9 mouse cellular contexts compared by ENCODE assay signal in genomic region chr5:107202801-107203559, GRCm38 (mm10).
DNase-seq lines count a peak whose midpoint lies in the region; ATAC-seq and TF ChIP-seq lines count a peak whose summit lies in the region.
"Had no signal": no experiment of that assay in that cellular context is flagged by ENCODE, and none has a peak within 500 bp of the region (broad histone marks: within the 10 kb centered on the region; RNA-seq: fewer than 3 reads in every experiment).

No protein-coding gene starts in this region.

- H3K27me3 ChIP-seq in heart, embryonic 13.5 days (replicated peaks), result no peaks in the 10 kb centered on the region
- H3K27me3 ChIP-seq in heart, postnatal 0 days (ENCODE audit: control insufficient read depth, insufficient read depth, low read length), result no peaks in the 10 kb centered on the region
- no peaks in the 10 kb centered on the region for H3K27me3 ChIP-seq in lung, embryonic 15.5 days
- H3K27me3 ChIP-seq: hindbrain, embryonic 13.5 days had no signal

- no peak overlapping the region for H3K4me3 ChIP-seq in heart, embryonic 13.5 days
- no peak overlapping the region for H3K4me3 ChIP-seq in heart, postnatal 0 days (ENCODE audit: low read depth, low read length)
- H3K4me3 ChIP-seq in lung, embryonic 15.5 days, result no peak overlapping the region
- H3K4me3 ChIP-seq: hindbrain, embryonic 13.5 days had no signal

- peak overlapping the region; percentile 11; the same call in 1 of the 2 replicates for H3K4me2 ChIP-seq in heart, embryonic 13.5 days
- peak overlapping the region; percentile 10; the same call in 1 of the 2 replicates for H3K4me2 ChIP-seq in heart, postnatal 0 days (ENCODE audit: low read depth, low read length)
- H3K4me2 ChIP-seq in lung, embryonic 15.5 days, result peak overlapping the region; percentile 29; the same call in 1 of the 2 replicates
- H3K4me2 ChIP-seq: hindbrain, embryonic 13.5 days had no signal

- intact Hi-C loops in heart, postnatal 36 days (cut with DNase I), result no loop called here

- H3K36me3 ChIP-seq in heart, embryonic 13.5 days, result peaks cover 12% of the 10 kb centered on the region
- no peaks in the 10 kb centered on the region for H3K36me3 ChIP-seq in heart, postnatal 0 days (replicated peaks; ENCODE audit: control insufficient read depth, insufficient read depth, low read length)
- H3K36me3 ChIP-seq in lung, embryonic 15.5 days, result no peaks in the 10 kb centered on the region
- H3K36me3 ChIP-seq: hindbrain, embryonic 13.5 days had no signal

- H3K27ac ChIP-seq in heart, embryonic 13.5 days (replicated peaks), result peak overlapping the region; percentile 62
- peak overlapping the region; percentile 64; the same call in 1 of the 2 replicates for H3K27ac ChIP-seq in heart, postnatal 0 days (ENCODE audit: low read depth)
- H3K27ac ChIP-seq in lung, embryonic 15.5 days, result peak overlapping the region; percentile 92
- H3K27ac ChIP-seq: hindbrain, embryonic 13.5 days had no signal

- no peak overlapping the region for H3K9ac ChIP-seq in heart, embryonic 13.5 days
- no peak overlapping the region for H3K9ac ChIP-seq in heart, postnatal 0 days (replicated peaks; ENCODE audit: low read depth, low read length)
- H3K9ac ChIP-seq in lung, embryonic 15.5 days, result no peak overlapping the region
- H3K9ac ChIP-seq: hindbrain, embryonic 13.5 days had no signal

- TF ChIP-seq EP300 in heart, postnatal 0 days (IDR thresholded peaks at IDR 0.05; ENCODE audit: low read depth), result no peak

- no peaks in the 10 kb centered on the region for H3K9me3 ChIP-seq in heart, embryonic 13.5 days
- H3K9me3 ChIP-seq in heart, postnatal 0 days (replicated peaks; ENCODE audit: control insufficient read depth, low read length), result no peaks in the 10 kb centered on the region
- no peaks in the 10 kb centered on the region for H3K9me3 ChIP-seq in lung, embryonic 15.5 days
- H3K9me3 ChIP-seq: hindbrain, embryonic 13.5 days had no signal

- peaks cover 41% of the 10 kb centered on the region for H3K4me1 ChIP-seq in heart, embryonic 13.5 days
- H3K4me1 ChIP-seq in heart, postnatal 0 days (ENCODE audit: control insufficient read depth, insufficient read depth), result peaks cover 30% of the 10 kb centered on the region
- H3K4me1 ChIP-seq in lung, embryonic 15.5 days, result peaks cover 42% of the 10 kb centered on the region

- no peak for DNase-seq in heart, postnatal 36 days
- DNase-seq in Muller cell, postnatal 12 days (ENCODE audit: inconsistent ontology term), result peak; percentile 55
- DNase-seq in heart, postnatal 0 days (ENCODE audit: low spot score), result peak; percentile 63
- no peak for DNase-seq in MN1 (ENCODE audit: low spot score)
- DNase-seq in B cell, adult 2 months, result no peak
- DNase-seq in cerebellum, adult 8-10 months, result no peak

- TF ChIP-seq CTCF in heart, postnatal 0 days (IDR thresholded peaks at IDR 0.05; ENCODE audit: low read depth), result no peak

- no peak for ATAC-seq in heart, embryonic 13.5 days (ENCODE audit: extremely low read depth, insufficient number of reproducible peaks, low FRiP score, low TSS enrichment)
- ATAC-seq in heart, postnatal 0 days (ENCODE audit: insufficient read depth, low read depth), result peak; percentile 37
- peak; percentile 82 for ATAC-seq in lung, embryonic 15.5 days (ENCODE audit: borderline replicate concordance, extremely low read depth, low FRiP score, low TSS enrichment)

- WGBS in heart, embryonic 13.5 days, result 35% methylated on average over 8 of the region's 8 CpGs
- 18% methylated on average over 8 of the region's 8 CpGs for WGBS in heart, postnatal 0 days
- WGBS in lung, embryonic 15.5 days, result 18% methylated on average over 8 of the region's 8 CpGs

Comparison
In these comparisons a context has a peak if more than half of its experiments do, and no peak if none do; other contexts are left out.
1. DNase-seq: peak in Muller cell, postnatal 12 days (single experiment) and heart, postnatal 0 days (single experiment); none in heart, postnatal 36 days (0 of 2), MN1 (single experiment), B cell, adult 2 months (0 of 2) and cerebellum, adult 8-10 months (single experiment).
2. Peak in every context shown above with its lines, with median percentiles within 50 percentile points of each other: H3K27ac ChIP-seq and H3K4me2 ChIP-seq.